Mouse (Mus musculus) limb, embryonic 14.5 days (tissue): ENCODE results near the gene Lrrc9. TPM values are rescaled to one million over a fixed set of nuclear protein-coding genes. Genes with fewer than 3 reads are reported as not detected.

Experiments used
- ATAC-seq: fragments of 200-750 bp; cut with Nextera tagmentation; 2 replicates; pipeline ENCODE4 v1.8.0; 2017; ENCODE audit warnings: low read depth, moderate number of reproducible peaks, moderate TSS enrichment; ENCODE audit not compliant: low FRiP score
- DNase-seq: peaks from one replicate; pipeline ENCODE4 v3.0.0-alpha.2; 2015; ENCODE audit warnings: low spot score
- H3K27ac ChIP-seq: fragments of 300-500 bp; sonication (generic); replicated peaks from 2 replicates; pipeline ENCODE4 v1.5.1; 2014; ENCODE audit warnings: low read depth, mild to moderate bottlenecking, low read length, moderate library complexity, mixed read lengths
- H3K27me3 ChIP-seq: fragments of 300-500 bp; sonication (generic); 2 replicates; pipeline ENCODE4 v1.6.1; 2014; ENCODE audit warnings: low read length, mixed read lengths; ENCODE audit not compliant: control insufficient read depth, insufficient read depth
- H3K36me3 ChIP-seq: fragments of 300-500 bp; sonication (generic); 2 replicates; pipeline ENCODE4 v1.6.1; 2014; ENCODE audit warnings: mild to moderate bottlenecking, low read length, moderate library complexity, mixed read lengths; ENCODE audit not compliant: control insufficient read depth, insufficient read depth
- H3K4me1 ChIP-seq: fragments of 300-500 bp; sonication (generic); 2 replicates; pipeline ENCODE4 v1.6.1; 2014; ENCODE audit warnings: antibody characterized with exemption, low read length, mixed read lengths; ENCODE audit not compliant: control insufficient read depth, insufficient read depth
- H3K4me2 ChIP-seq: fragments of 300-500 bp; sonication (generic); replicated peaks from 2 replicates; pipeline ENCODE4 v1.6.1; 2014; ENCODE audit warnings: low read depth, mild to moderate bottlenecking, low read length, moderate library complexity; ENCODE audit not compliant: severe bottlenecking
- H3K4me3 ChIP-seq: fragments of 300-500 bp; sonication (generic); replicated peaks from 2 replicates; pipeline ENCODE4 v1.5.1; 2014; ENCODE audit warnings: low read length
- H3K9ac ChIP-seq: fragments of 300-500 bp; sonication (generic); 2 replicates; pipeline ENCODE4 v1.6.1; 2014; ENCODE audit warnings: mild to moderate bottlenecking, low read depth, low read length, moderate library complexity; ENCODE audit not compliant: severe bottlenecking
- H3K9me3 ChIP-seq: fragments of 300-500 bp; sonication (generic); 2 replicates; pipeline ENCODE4 v1.6.1; 2016; ENCODE audit warnings: low read length; ENCODE audit not compliant: control insufficient read depth
- POLR2A ChIP-seq: fragments of 200-500 bp; IDR thresholded peaks from 2 replicates; pipeline ENCODE4 v1.8.0; 2012; ENCODE audit warnings: inconsistent platforms, mild to moderate bottlenecking, moderate library complexity, borderline replicate concordance; ENCODE audit not compliant: insufficient read depth, insufficient read length; ENCODE audit errors: extremely low read depth
- WGBS: fragments of 180-500 bp; shearing (Covaris S2); extraction: QIAGEN DNeasy Blood & Tissue Kit; methylation state at CpG from one replicate; pipeline ENCODE4 v1.1.7; 2014; 5-methylcytosine and 5-hydroxymethylcytosine counted together
- polyA plus RNA-seq, 2 experiments: library from polyadenylated mRNA; depleted of rRNA in 1 of 2; stranded (reverse) in 1 of 2; unstranded in 1 of 2; fragments of >200 nt; fragmentation: Nextera tagmentation in 1 of 2; extraction: Ambion mirVana in 1 of 2; gene quantifications; 2 replicates each; pipeline versions ENCODE4 v1.2.1 to v1.2.3; 2012 to 2014

The Lrrc9 gene
- polyA plus RNA-seq, 2 experiments, result 0.10 to 0.30 TPM

- H3K9me3 ChIP-seq, result no peaks in the 10 kb centered on the region
- H3K27me3 ChIP-seq, result no peaks in the 10 kb centered on the region
- no peak overlapping the region for H3K4me2 ChIP-seq
- H3K27ac ChIP-seq, result no peak overlapping the region
- no peak for TF ChIP-seq POLR2A
- WGBS, result 43% methylated on average over 5 of the region's 5 CpGs
- peak; percentile 95 for DNase-seq
- no peak overlapping the region for H3K4me3 ChIP-seq
- H3K36me3 ChIP-seq, result no peaks in the 10 kb centered on the region
- ATAC-seq, result no peak
- no peaks in the 10 kb centered on the region for H3K4me1 ChIP-seq
- no peak overlapping the region for H3K9ac ChIP-seq
Measured at GRCm38 (mm10) chr12:72461894-72462530, 20.3 kb downstream of the Lrrc9 start.

DNA sequence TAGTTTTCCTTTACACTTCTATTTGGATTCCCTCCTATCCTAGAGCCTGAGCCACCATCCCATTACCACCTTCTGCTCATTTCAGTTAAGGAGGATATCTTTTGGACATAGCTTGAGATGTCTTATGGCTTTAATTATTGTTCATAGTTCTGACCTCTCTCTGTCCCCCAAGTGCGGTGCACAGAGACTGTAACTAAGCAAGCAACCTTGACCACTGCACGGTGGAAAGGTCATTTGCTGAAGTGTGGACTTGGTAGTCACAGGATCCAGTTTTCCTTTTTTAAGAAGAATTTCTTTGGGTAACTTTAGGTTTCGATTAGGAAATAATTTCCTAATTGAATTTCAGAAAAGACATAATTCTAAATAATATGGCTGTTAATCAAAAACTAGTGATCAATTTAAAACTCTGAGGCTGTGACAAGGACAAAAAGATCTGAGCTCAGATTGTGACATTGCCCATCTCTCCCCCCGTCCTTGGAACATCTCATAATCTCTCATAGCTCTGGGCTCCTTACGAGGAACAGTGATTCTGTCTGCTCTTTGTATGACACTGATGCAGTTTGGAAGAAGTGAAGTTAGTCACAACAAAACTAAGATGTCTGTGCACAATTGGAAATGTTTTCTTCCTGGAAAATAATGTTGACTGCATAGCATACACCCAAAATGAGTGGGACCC, 24.3 kb downstream of the Lrrc9 start:
- no peaks in the 10 kb centered on the region for H3K27me3 ChIP-seq
- no peak for TF ChIP-seq POLR2A
- no peak for ATAC-seq

DNA sequence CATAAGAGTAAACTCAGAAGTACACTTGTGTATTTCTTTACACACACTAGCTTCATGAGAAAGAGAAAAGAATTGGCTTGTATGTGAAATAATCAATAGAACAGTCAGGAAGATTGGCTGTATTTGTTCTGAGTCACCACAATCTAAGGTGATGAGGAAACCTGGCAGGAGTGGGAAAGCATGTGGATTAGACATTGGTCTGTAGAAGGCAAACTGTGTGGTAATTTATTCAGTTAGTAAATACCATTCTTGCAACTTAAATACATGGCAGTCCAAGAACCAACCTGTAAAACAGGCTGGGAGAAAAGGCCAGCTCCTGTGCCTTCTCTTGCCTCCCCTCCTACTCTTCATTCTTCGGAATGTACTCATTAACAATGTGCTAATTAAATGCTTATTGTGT, 25.6 kb downstream of the Lrrc9 start:
- H3K9ac ChIP-seq, result no peak overlapping the region
- DNase-seq, result no peak
- WGBS, result 85% methylated on average over 1 of the region's 1 CpGs
- no peak for ATAC-seq
- no peak for TF ChIP-seq POLR2A
- H3K36me3 ChIP-seq, result no peaks in the 10 kb centered on the region
- no peak overlapping the region for H3K4me3 ChIP-seq
- H3K27me3 ChIP-seq, result no peaks in the 10 kb centered on the region
- H3K27ac ChIP-seq, result no peak overlapping the region
- no peaks in the 10 kb centered on the region for H3K4me1 ChIP-seq
- no peak overlapping the region for H3K4me2 ChIP-seq
- no peaks in the 10 kb centered on the region for H3K9me3 ChIP-seq

More for the DNA sequence above, 24.3 kb downstream of the Lrrc9 start:
- no peak overlapping the region for H3K4me3 ChIP-seq
- H3K27ac ChIP-seq, result no peak overlapping the region
- no peak overlapping the region for H3K9ac ChIP-seq
- H3K36me3 ChIP-seq, result no peaks in the 10 kb centered on the region
- DNase-seq, result no peak
- no peaks in the 10 kb centered on the region for H3K9me3 ChIP-seq
- H3K4me2 ChIP-seq, result no peak overlapping the region
- 86% methylated on average over 5 of the region's 5 CpGs for WGBS
- no peaks in the 10 kb centered on the region for H3K4me1 ChIP-seq

- Histone ChIP-seq H3K4me2 (no peak overlapping the region), H3K9me3 (no peaks in the 10 kb centered on the region), H3K9ac (no peak overlapping the region), H3K36me3 (no peaks in the 10 kb centered on the region), H3K4me3 (no peak overlapping the region), H3K27me3 (no peaks in the 10 kb centered on the region), H3K4me1 (no peaks in the 10 kb centered on the region), H3K27ac (no peak overlapping the region)
- DNase-seq, result no peak
- no peak for ATAC-seq
- 88% methylated on average over 4 of the region's 4 CpGs for WGBS
- TF ChIP-seq POLR2A, result no peak
Measured at GRCm38 (mm10) chr12:72467789-72468188, 26.1 kb downstream of the Lrrc9 start.

DNA sequence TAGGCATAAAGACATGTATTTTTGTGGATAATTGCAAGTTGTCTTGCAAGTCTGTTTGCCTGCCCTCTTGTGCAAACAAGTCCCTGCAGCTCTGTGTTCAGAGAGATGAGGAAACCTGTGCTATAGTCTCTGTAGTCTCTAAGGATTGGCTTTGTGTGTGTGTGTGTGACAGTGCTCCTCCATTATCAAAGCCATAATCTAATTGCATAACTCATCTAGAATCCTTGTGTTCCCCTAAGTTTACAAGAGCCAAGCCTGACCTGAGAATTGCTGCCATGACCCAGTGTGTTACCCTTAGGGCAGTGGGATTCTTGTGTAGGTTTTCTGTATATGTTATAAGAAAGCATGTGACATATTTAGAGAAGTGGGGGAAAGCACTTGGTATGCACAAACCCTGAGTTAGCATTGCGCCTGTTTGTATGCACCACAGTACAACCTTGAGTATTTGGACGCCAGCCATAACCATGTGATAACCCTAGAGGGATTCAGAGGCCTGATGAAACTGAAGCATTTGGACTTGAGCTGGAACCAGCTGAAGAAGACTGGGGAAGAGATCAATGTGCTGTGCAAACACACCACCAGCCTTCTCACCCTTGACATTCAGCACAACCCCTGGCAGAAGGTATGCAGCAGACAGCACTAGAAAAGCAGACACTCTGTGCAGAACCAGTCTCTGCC, 35.2 kb downstream of the Lrrc9 start:
- Histone ChIP-seq H3K9ac (no peak overlapping the region), H3K27me3 (no peaks in the 10 kb centered on the region), H3K9me3 (no peaks in the 10 kb centered on the region), H3K4me1 (no peaks in the 10 kb centered on the region), H3K27ac (no peak overlapping the region), H3K4me3 (no peak overlapping the region), H3K36me3 (no peaks in the 10 kb centered on the region), H3K4me2 (no peak overlapping the region)
- WGBS, result 86% methylated on average over 2 of the region's 2 CpGs
- no peak for DNase-seq
- TF ChIP-seq POLR2A, result no peak
- ATAC-seq, result no peak
